Mouse (Mus musculus) pancreas, adult 10 weeks (tissue): ENCODE data around the gene Magea3. TPM values are rescaled to one million over a fixed set of nuclear protein-coding genes. Genes with fewer than 3 reads are reported as not detected.

Source experiments
- polyA plus RNA-seq: library from polyadenylated mRNA; stranded (reverse); fragments of 350-450 nt; fragmentation: Illumina TruSeq; extraction: RNeasy Lipid Tissue Mini Kit (QIAGEN cat#74804); gene quantifications from one replicate; pipeline ENCODE4 v1.2.3, GENCODE M21; 2015; ENCODE audit warnings: low read depth, low replicate concordance; ENCODE audit not compliant: insufficient read depth

The Magea3 gene
- polyA plus RNA-seq, result not detected

DNA sequence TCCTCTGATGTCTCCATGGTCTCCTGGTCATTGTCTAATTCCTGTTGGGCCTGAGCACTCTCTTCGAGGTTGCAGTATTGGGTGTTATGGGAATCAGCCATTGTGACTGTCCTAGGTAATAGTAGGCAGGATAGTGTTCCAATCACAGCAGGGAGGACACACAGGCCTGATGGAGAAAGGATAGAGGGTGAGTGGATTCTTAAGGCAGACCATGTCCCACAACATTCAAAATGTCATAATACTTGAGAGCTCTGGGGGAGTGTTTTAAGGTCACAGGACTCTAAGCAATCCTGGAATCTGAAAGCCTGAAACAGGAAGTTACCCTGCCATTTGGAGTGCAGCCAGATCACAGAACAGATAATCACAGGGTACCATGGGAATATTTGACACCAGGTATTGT lies at the start of gene Magea3:
Gene Magea3 (minus strand): TSS at position 101 of the 400 bp plus-strand sequence.

DNA sequence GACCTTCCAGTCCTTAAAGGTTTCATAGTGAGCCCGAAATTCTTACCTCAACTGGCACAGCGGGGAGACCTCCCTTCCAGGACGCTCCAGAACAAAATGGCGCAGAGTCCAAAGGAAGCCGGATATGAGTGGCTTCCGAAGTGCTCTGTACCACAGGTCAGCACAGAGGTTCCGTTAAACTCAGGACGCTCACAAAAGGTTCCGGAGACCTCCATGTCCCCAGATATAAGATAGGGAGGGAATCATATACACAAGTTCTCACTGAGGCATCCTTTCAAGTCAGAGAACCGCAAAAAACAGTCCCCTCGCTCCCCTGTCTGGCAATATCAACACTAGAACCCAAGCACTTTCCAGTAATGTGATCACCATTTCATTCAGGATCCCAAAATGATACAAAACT lies 46.4 kb upstream of the Magea3 start, which contains the start of gene Magea8:
Gene Magea8 (minus strand): TSS at position 101 of the 400 bp plus-strand sequence.

DNA sequence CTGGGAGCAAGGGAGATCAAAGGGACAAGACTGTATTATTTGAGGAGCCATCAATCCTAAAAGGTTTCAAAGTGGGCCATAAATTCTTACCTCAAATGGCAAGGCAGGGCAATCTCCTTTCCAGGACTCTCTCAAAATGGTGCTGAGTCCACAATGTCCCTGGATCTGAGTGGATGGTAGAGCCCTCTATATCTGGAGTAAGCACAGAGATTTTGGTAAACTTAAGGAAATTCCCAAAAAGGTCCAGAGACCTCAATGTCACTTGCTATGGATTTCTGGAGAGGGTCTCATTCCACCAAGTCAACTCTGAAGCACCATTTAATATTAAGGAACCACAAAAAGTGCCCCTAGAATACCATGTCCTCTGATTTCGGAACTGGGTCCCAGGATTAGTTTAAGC lies 13.4 kb downstream of the Magea3 start, which contains the start of gene Magea6:
Gene Magea6 (minus strand): TSS at position 101 of the 400 bp plus-strand sequence.

Other genes starting within 250 kb of the Magea3 start
- not detected for gene Cldn34b1, start 59.2 kb downstream of the Magea3 start, polyA plus RNA-seq
- gene Magea6, start 13.5 kb downstream of the Magea3 start, polyA plus RNA-seq, result not detected
- gene Magea8, start 46.3 kb upstream of the Magea3 start, polyA plus RNA-seq, result not detected
- gene Magea5, start 113.6 kb upstream of the Magea3 start, polyA plus RNA-seq, result not detected
- not detected for gene Magea1, start 140.3 kb upstream of the Magea3 start, polyA plus RNA-seq
- not detected for gene Magea2, start 144.2 kb upstream of the Magea3 start, polyA plus RNA-seq
- gene Cldn34b2, start 178.9 kb upstream of the Magea3 start, polyA plus RNA-seq, result not detected